Mouse (Mus musculus) spleen, adult 2 months (tissue): ENCODE results near the gene Slc35a1.

Source experiments
- CTCF ChIP-seq: fragments of 200-500 bp; IDR thresholded peaks from 2 replicates; pipeline ENCODE4 v1.5.1; 2011; ENCODE audit warnings: mild to moderate bottlenecking, inconsistent platforms; ENCODE audit not compliant: insufficient read depth, insufficient read length, insufficient replicate concordance; ENCODE audit errors: extremely low read depth
- POLR2A ChIP-seq: fragments of 200-500 bp; IDR thresholded peaks from 2 replicates; pipeline ENCODE4 v1.6.1; 2011; ENCODE audit warnings: low read depth, low read length, inconsistent platforms

DNA sequence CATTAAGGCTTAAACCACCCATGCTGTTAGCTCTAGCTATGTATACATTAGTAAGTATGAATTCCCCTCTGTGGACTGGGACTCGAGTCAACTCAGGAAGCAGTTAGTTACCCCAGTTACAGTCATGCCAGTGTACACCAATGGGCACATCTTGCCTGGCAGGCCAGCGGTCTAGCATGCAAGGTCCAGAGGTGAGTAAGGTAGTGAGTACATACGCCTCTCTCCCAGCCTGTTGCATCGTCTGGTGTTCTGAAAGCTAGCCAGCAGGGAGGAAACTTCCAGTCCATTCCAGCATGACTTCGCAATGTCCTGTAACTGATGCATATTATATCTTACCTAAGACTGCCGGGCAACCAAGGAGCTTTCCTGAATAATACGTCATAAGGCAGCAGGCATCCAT lies 34.1 kb downstream of the Slc35a1 start:
- no peak for TF ChIP-seq CTCF
- no peak for TF ChIP-seq POLR2A
